Mouse (Mus musculus) erythroblast, adult 5-6 weeks (primary cell): Measurements from ENCODE around the gene Acy3. TPM values are rescaled to one million over a fixed set of nuclear protein-coding genes. Genes with fewer than 3 reads are reported as not detected.
"Not testable (repeated sequence)": the region's sequence is repeated elsewhere in the genome, so short reads cannot be mapped to it uniquely, and the experiment has no call there.

Experiments
- ATAC-seq: replicated peaks from 2 replicates; pipeline ENCODE4 v1.8.0; 2016; ENCODE audit warnings: moderate number of reproducible peaks, mild to moderate bottlenecking, moderate TSS enrichment, inconsistent platforms; ENCODE audit not compliant: poor library complexity, low FRiP score, severe bottlenecking
- total RNA-seq, 2 experiments: library from RNA; stranded (forward) in 1 of 2; stranded (reverse) in 1 of 2; fragments of 150-400 nt in 1 of 2; fragments of 200-764, 138-1000 nt in 1 of 2; gene quantifications; 2 replicates each; pipeline versions ENCODE4 v1.2.3 to v1.2.4; 2015 to 2017; ENCODE audit warnings: low replicate concordance in 2 of 2

Gene Acy3
- total RNA-seq, 2 experiments from 2014 or later = 1.5 TPM; not detected in 1

- ATAC-seq = no peak
These were observed 50.1 kb downstream of the Acy3 start for GRCm38 (mm10) chr19:4036327-4037045.

- ATAC-seq = not testable (repeated sequence)
These were observed 50.9 kb downstream of the Acy3 start for GRCm38 (mm10) chr19:4037154-4037787.

GRCm38 (mm10) chr19:4037788-4038232, 51.4 kb downstream of the Acy3 start, which contains the start of gene Gstp1:
TSS of gene Gstp1 (minus strand) at chr19:4037985.
- ATAC-seq = peak; percentile 89

Other genes starting within 250 kb of the Acy3 start
Only the 30 nearest of the 32 such genes appear.
- gene Kmt5b, start 219.1 kb upstream of the Acy3 start, total RNA-seq (2015; ENCODE audit: low replicate concordance) = 21.3 and 35.0 TPM in 2 replicates
- 40.5 and 58.8 TPM in 2 replicates for gene Kmt5b, start 219.1 kb upstream of the Acy3 start, total RNA-seq (2017; ENCODE audit: low replicate concordance)
- gene Chka, start 134.8 kb upstream of the Acy3 start, total RNA-seq (2015; ENCODE audit: low replicate concordance) = 6.1 and 9.4 TPM in 2 replicates
- 6.2 and 7.4 TPM in 2 replicates for gene Chka, start 134.8 kb upstream of the Acy3 start, total RNA-seq (2017; ENCODE audit: low replicate concordance)
- gene Tcirg1, start 79.4 kb upstream of the Acy3 start, total RNA-seq (2015; ENCODE audit: low replicate concordance) = 41.2 and 46.3 TPM in 2 replicates
- gene Tcirg1, start 79.4 kb upstream of the Acy3 start, total RNA-seq (2017; ENCODE audit: low replicate concordance) = 22.2 and 37.2 TPM in 2 replicates
- gene Ndufs8, start 73.8 kb upstream of the Acy3 start, total RNA-seq (2015; ENCODE audit: low replicate concordance) = 55.8 and 64.4 TPM in 2 replicates
- 11.0 and 14.0 TPM in 2 replicates for gene Ndufs8, start 73.8 kb upstream of the Acy3 start, total RNA-seq (2017; ENCODE audit: low replicate concordance)
- gene Aldh3b1, start 56.8 kb upstream of the Acy3 start, total RNA-seq (2015; ENCODE audit: low replicate concordance) = 4.4 and 10.6 TPM in 2 replicates
- 10.9 and 18.4 TPM in 2 replicates for gene Aldh3b1, start 56.8 kb upstream of the Acy3 start, total RNA-seq (2017; ENCODE audit: low replicate concordance)
- 25.1 and 47.1 TPM in 2 replicates for gene Unc93b1, start 51.4 kb upstream of the Acy3 start, total RNA-seq (2015; ENCODE audit: low replicate concordance)
- 34.2 and 50.3 TPM in 2 replicates for gene Unc93b1, start 51.4 kb upstream of the Acy3 start, total RNA-seq (2017; ENCODE audit: low replicate concordance)
- 1.7 TPM in 1 of 2 replicates, not detected in the other for gene Aldh3b3, start 27.9 kb upstream of the Acy3 start, total RNA-seq (2015; ENCODE audit: low replicate concordance)
- gene Aldh3b3, start 27.9 kb upstream of the Acy3 start, total RNA-seq (2017; ENCODE audit: low replicate concordance) = 4.9 TPM in 1 of 2 replicates, not detected in the other
- 0.63 TPM in 1 of 2 replicates, not detected in the other for gene Aldh3b2, start 14.2 kb upstream of the Acy3 start, total RNA-seq (2015; ENCODE audit: low replicate concordance)
- 1.8 and 1.9 TPM in 2 replicates for gene Aldh3b2, start 14.2 kb upstream of the Acy3 start, total RNA-seq (2017; ENCODE audit: low replicate concordance)
- not detected in 2 replicates for gene Tbx10, start 6.2 kb downstream of the Acy3 start, total RNA-seq (2015; ENCODE audit: low replicate concordance)
- not detected in 2 replicates for gene Tbx10, start 6.2 kb downstream of the Acy3 start, total RNA-seq (2017; ENCODE audit: low replicate concordance)
- 2.7 TPM in 1 of 2 replicates, not detected in the other for gene Nudt8, start 14.0 kb downstream of the Acy3 start, total RNA-seq (2015; ENCODE audit: low replicate concordance)
- 2.4 and 2.5 TPM in 2 replicates for gene Nudt8, start 14.0 kb downstream of the Acy3 start, total RNA-seq (2017; ENCODE audit: low replicate concordance)
- 0.58 TPM in 1 of 2 replicates, not detected in the other for gene Gm49405, start 14.1 kb downstream of the Acy3 start, total RNA-seq (2015; ENCODE audit: low replicate concordance)
- gene Gm49405, start 14.1 kb downstream of the Acy3 start, total RNA-seq (2017; ENCODE audit: low replicate concordance) = 0.42 TPM in 1 of 2 replicates, not detected in the other
- gene Doc2g, start 16.7 kb downstream of the Acy3 start, total RNA-seq (2015; ENCODE audit: low replicate concordance) = 0.38 TPM in 1 of 2 replicates, not detected in the other
- gene Doc2g, start 16.7 kb downstream of the Acy3 start, total RNA-seq (2017; ENCODE audit: low replicate concordance) = not detected in 2 replicates
- 57.8 and 76.5 TPM in 2 replicates for gene Ndufv1, start 26.2 kb downstream of the Acy3 start, total RNA-seq (2015; ENCODE audit: low replicate concordance)
- 60.4 and 63.3 TPM in 2 replicates for gene Ndufv1, start 26.2 kb downstream of the Acy3 start, total RNA-seq (2017; ENCODE audit: low replicate concordance)
- 79.2 and 134 TPM in 2 replicates for gene Gstp1, start 51.4 kb downstream of the Acy3 start, total RNA-seq (2015; ENCODE audit: low replicate concordance)
- gene Gstp1, start 51.4 kb downstream of the Acy3 start, total RNA-seq (2017; ENCODE audit: low replicate concordance) = 15.5 and 40.6 TPM in 2 replicates
- gene Gstp2, start 59.5 kb downstream of the Acy3 start, total RNA-seq (2015; ENCODE audit: low replicate concordance) = not detected in 2 replicates
- 1.4 and 2.1 TPM in 2 replicates for gene Gstp2, start 59.5 kb downstream of the Acy3 start, total RNA-seq (2017; ENCODE audit: low replicate concordance)
- gene Gstp3, start 73.0 kb downstream of the Acy3 start, total RNA-seq (2015; ENCODE audit: low replicate concordance) = 4.2 and 30.2 TPM in 2 replicates
- gene Gstp3, start 73.0 kb downstream of the Acy3 start, total RNA-seq (2017; ENCODE audit: low replicate concordance) = 8.4 and 11.1 TPM in 2 replicates
- gene Cabp2, start 95.0 kb downstream of the Acy3 start, total RNA-seq (2015; ENCODE audit: low replicate concordance) = not detected in 2 replicates
- not detected in 2 replicates for gene Cabp2, start 95.0 kb downstream of the Acy3 start, total RNA-seq (2017; ENCODE audit: low replicate concordance)
- gene Cdk2ap2, start 110.6 kb downstream of the Acy3 start, total RNA-seq (2015; ENCODE audit: low replicate concordance) = 51.9 and 92.4 TPM in 2 replicates
- gene Cdk2ap2, start 110.6 kb downstream of the Acy3 start, total RNA-seq (2017; ENCODE audit: low replicate concordance) = 11.8 and 18.7 TPM in 2 replicates
- 20.1 and 32.7 TPM in 2 replicates for gene Pitpnm1, start 113.4 kb downstream of the Acy3 start, total RNA-seq (2015; ENCODE audit: low replicate concordance)
- 17.0 and 19.7 TPM in 2 replicates for gene Pitpnm1, start 113.4 kb downstream of the Acy3 start, total RNA-seq (2017; ENCODE audit: low replicate concordance)
- gene Aip, start 139.3 kb downstream of the Acy3 start, total RNA-seq (2015; ENCODE audit: low replicate concordance) = 35.7 and 52.1 TPM in 2 replicates
- 20.9 and 49.9 TPM in 2 replicates for gene Aip, start 139.3 kb downstream of the Acy3 start, total RNA-seq (2017; ENCODE audit: low replicate concordance)
- not detected in 2 replicates for gene Gpr152, start 153.2 kb downstream of the Acy3 start, total RNA-seq (2015; ENCODE audit: low replicate concordance)
- gene Gpr152, start 153.2 kb downstream of the Acy3 start, total RNA-seq (2017; ENCODE audit: low replicate concordance) = not detected in 2 replicates
- gene Cabp4, start 157.5 kb downstream of the Acy3 start, total RNA-seq (2015; ENCODE audit: low replicate concordance) = not detected in 2 replicates
- 0.43 TPM in 1 of 2 replicates, not detected in the other for gene Cabp4, start 157.5 kb downstream of the Acy3 start, total RNA-seq (2017; ENCODE audit: low replicate concordance)
- 55.8 and 69.6 TPM in 2 replicates for gene Coro1b, start 162.0 kb downstream of the Acy3 start, total RNA-seq (2015; ENCODE audit: low replicate concordance)
- 19.1 and 22.6 TPM in 2 replicates for gene Coro1b, start 162.0 kb downstream of the Acy3 start, total RNA-seq (2017; ENCODE audit: low replicate concordance)
- 22.9 and 36.6 TPM in 2 replicates for gene Ptprcap, start 167.0 kb downstream of the Acy3 start, total RNA-seq (2015; ENCODE audit: low replicate concordance)
- gene Ptprcap, start 167.0 kb downstream of the Acy3 start, total RNA-seq (2017; ENCODE audit: low replicate concordance) = 7.7 and 8.3 TPM in 2 replicates
- gene Rps6kb2, start 176.8 kb downstream of the Acy3 start, total RNA-seq (2015; ENCODE audit: low replicate concordance) = 7.1 and 25.3 TPM in 2 replicates
- 23.9 and 27.2 TPM in 2 replicates for gene Rps6kb2, start 176.8 kb downstream of the Acy3 start, total RNA-seq (2017; ENCODE audit: low replicate concordance)
- 0.84 and 6.5 TPM in 2 replicates for gene Carns1, start 188.9 kb downstream of the Acy3 start, total RNA-seq (2015; ENCODE audit: low replicate concordance)
- 0.60 and 0.70 TPM in 2 replicates for gene Carns1, start 188.9 kb downstream of the Acy3 start, total RNA-seq (2017; ENCODE audit: low replicate concordance)
- 8.8 and 25.7 TPM in 2 replicates for gene Tbc1d10c, start 204.7 kb downstream of the Acy3 start, total RNA-seq (2015; ENCODE audit: low replicate concordance)
- gene Tbc1d10c, start 204.7 kb downstream of the Acy3 start, total RNA-seq (2017; ENCODE audit: low replicate concordance) = 5.8 and 11.3 TPM in 2 replicates
- gene Ppp1ca, start 205.5 kb downstream of the Acy3 start, total RNA-seq (2015; ENCODE audit: low replicate concordance) = 100 and 139 TPM in 2 replicates
- 131 and 151 TPM in 2 replicates for gene Ppp1ca, start 205.5 kb downstream of the Acy3 start, total RNA-seq (2017; ENCODE audit: low replicate concordance)
- 12.7 and 23.2 TPM in 2 replicates for gene Rad9a, start 215.1 kb downstream of the Acy3 start, total RNA-seq (2015; ENCODE audit: low replicate concordance)
- gene Rad9a, start 215.1 kb downstream of the Acy3 start, total RNA-seq (2017; ENCODE audit: low replicate concordance) = 9.1 and 15.7 TPM in 2 replicates
- 0.38 TPM in 1 of 2 replicates, not detected in the other for gene Clcf1, start 227.7 kb downstream of the Acy3 start, total RNA-seq (2015; ENCODE audit: low replicate concordance)
- gene Clcf1, start 227.7 kb downstream of the Acy3 start, total RNA-seq (2017; ENCODE audit: low replicate concordance) = not detected in 2 replicates